Mouse (Mus musculus) limb, embryonic 14.5 days (tissue): Measurements from ENCODE around the gene Lgi1. TPM values are rescaled to one million over a fixed set of nuclear protein-coding genes. Genes with fewer than 3 reads are reported as not detected.

Source experiments
- ATAC-seq: fragments of 200-750 bp; cut with Nextera tagmentation; 2 replicates; pipeline ENCODE4 v1.8.0; 2017; ENCODE audit warnings: low read depth, moderate number of reproducible peaks, moderate TSS enrichment; ENCODE audit not compliant: low FRiP score
- DNase-seq: peaks from one replicate; pipeline ENCODE4 v3.0.0-alpha.2; 2015; ENCODE audit warnings: low spot score
- H3K27ac ChIP-seq: fragments of 300-500 bp; sonication (generic); replicated peaks from 2 replicates; pipeline ENCODE4 v1.5.1; 2014; ENCODE audit warnings: low read depth, mild to moderate bottlenecking, low read length, moderate library complexity, mixed read lengths
- H3K27me3 ChIP-seq: fragments of 300-500 bp; sonication (generic); 2 replicates; pipeline ENCODE4 v1.6.1; 2014; ENCODE audit warnings: low read length, mixed read lengths; ENCODE audit not compliant: control insufficient read depth, insufficient read depth
- H3K36me3 ChIP-seq: fragments of 300-500 bp; sonication (generic); 2 replicates; pipeline ENCODE4 v1.6.1; 2014; ENCODE audit warnings: mild to moderate bottlenecking, low read length, moderate library complexity, mixed read lengths; ENCODE audit not compliant: control insufficient read depth, insufficient read depth
- H3K4me1 ChIP-seq: fragments of 300-500 bp; sonication (generic); 2 replicates; pipeline ENCODE4 v1.6.1; 2014; ENCODE audit warnings: antibody characterized with exemption, low read length, mixed read lengths; ENCODE audit not compliant: control insufficient read depth, insufficient read depth
- H3K4me2 ChIP-seq: fragments of 300-500 bp; sonication (generic); replicated peaks from 2 replicates; pipeline ENCODE4 v1.6.1; 2014; ENCODE audit warnings: low read depth, mild to moderate bottlenecking, low read length, moderate library complexity; ENCODE audit not compliant: severe bottlenecking
- H3K4me3 ChIP-seq: fragments of 300-500 bp; sonication (generic); replicated peaks from 2 replicates; pipeline ENCODE4 v1.5.1; 2014; ENCODE audit warnings: low read length
- H3K9ac ChIP-seq: fragments of 300-500 bp; sonication (generic); 2 replicates; pipeline ENCODE4 v1.6.1; 2014; ENCODE audit warnings: mild to moderate bottlenecking, low read depth, low read length, moderate library complexity; ENCODE audit not compliant: severe bottlenecking
- H3K9me3 ChIP-seq: fragments of 300-500 bp; sonication (generic); 2 replicates; pipeline ENCODE4 v1.6.1; 2016; ENCODE audit warnings: low read length; ENCODE audit not compliant: control insufficient read depth
- POLR2A ChIP-seq: fragments of 200-500 bp; IDR thresholded peaks from 2 replicates; pipeline ENCODE4 v1.8.0; 2012; ENCODE audit warnings: inconsistent platforms, mild to moderate bottlenecking, moderate library complexity, borderline replicate concordance; ENCODE audit not compliant: insufficient read depth, insufficient read length; ENCODE audit errors: extremely low read depth
- WGBS: fragments of 180-500 bp; shearing (Covaris S2); extraction: QIAGEN DNeasy Blood & Tissue Kit; methylation state at CpG from one replicate; pipeline ENCODE4 v1.1.7; 2014; 5-methylcytosine and 5-hydroxymethylcytosine counted together
- polyA plus RNA-seq, 2 experiments: library from polyadenylated mRNA; depleted of rRNA in 1 of 2; stranded (reverse) in 1 of 2; unstranded in 1 of 2; fragments of >200 nt; fragmentation: Nextera tagmentation in 1 of 2; extraction: Ambion mirVana in 1 of 2; gene quantifications; 2 replicates each; pipeline versions ENCODE4 v1.2.1 to v1.2.3; 2012 to 2014

Gene Lgi1
- polyA plus RNA-seq, 2 experiments = 2.3 to 3.3 TPM

- no peak for ATAC-seq
Measured at GRCm38 (mm10) chr19:38336553-38336952, 72.2 kb downstream of the Lgi1 start.

GRCm38 (mm10) chr19:38337332-38337731 is 73.0 kb downstream of the Lgi1 start:
- Histone ChIP-seq H3K9me3 (no peaks in the 10 kb centered on the region; the same call in 1 of the 2 replicates), H3K27ac (no peak overlapping the region), H3K4me1 (no peaks in the 10 kb centered on the region), H3K4me3 (no peak overlapping the region), H3K27me3 (no peaks in the 10 kb centered on the region), H3K9ac (no peak overlapping the region), H3K4me2 (no peak overlapping the region), H3K36me3 (no peaks in the 10 kb centered on the region)
- 93% methylated on average over 3 of the region's 3 CpGs for WGBS
- ATAC-seq (no peak), DNase-seq (no peak)
- no peak for TF ChIP-seq POLR2A

More at GRCm38 (mm10) chr19:38336553-38336952, 72.2 kb downstream of the Lgi1 start:
- DNase-seq = no peak
- Histone ChIP-seq H3K9me3 (no peaks in the 10 kb centered on the region), H3K27me3 (no peaks in the 10 kb centered on the region), H3K4me2 (no peak overlapping the region), H3K4me1 (no peaks in the 10 kb centered on the region), H3K27ac (no peak overlapping the region), H3K36me3 (no peaks in the 10 kb centered on the region), H3K9ac (no peak overlapping the region), H3K4me3 (no peak overlapping the region)
- 76% methylated on average over 3 of the region's 3 CpGs for WGBS
- TF ChIP-seq POLR2A = no peak

- Histone ChIP-seq H3K9ac (no peak overlapping the region), H3K4me3 (no peak overlapping the region), H3K36me3 (no peaks in the 10 kb centered on the region), H3K27ac (no peak overlapping the region), H3K4me1 (no peaks in the 10 kb centered on the region), H3K4me2 (no peak overlapping the region), H3K9me3 (no peaks in the 10 kb centered on the region; the same call in 1 of the 2 replicates), H3K27me3 (no peaks in the 10 kb centered on the region)
- WGBS = 64% methylated on average over 3 of the region's 3 CpGs
- TF ChIP-seq POLR2A = no peak
- no peak for DNase-seq
- no peak for ATAC-seq
Measured at GRCm38 (mm10) chr19:38339734-38340133, 75.4 kb downstream of the Lgi1 start.

- Histone ChIP-seq H3K27ac (no peak overlapping the region), H3K27me3 (no peaks in the 10 kb centered on the region), H3K4me2 (no peak overlapping the region), H3K36me3 (no peaks in the 10 kb centered on the region), H3K9ac (no peak overlapping the region), H3K9me3 (no peaks in the 10 kb centered on the region; the same call in 1 of the 2 replicates), H3K4me1 (no peaks in the 10 kb centered on the region), H3K4me3 (no peak overlapping the region)
- no peak for DNase-seq
- TF ChIP-seq POLR2A = no peak
- no peak for ATAC-seq
- 64% methylated on average over 1 of the region's 1 CpGs for WGBS
Measured at GRCm38 (mm10) chr19:38343246-38343645, 78.9 kb downstream of the Lgi1 start.

- H3K9me3 ChIP-seq = no peaks in the 10 kb centered on the region
- no peaks in the 10 kb centered on the region for H3K27me3 ChIP-seq
- H3K36me3 ChIP-seq = no peaks in the 10 kb centered on the region
- H3K27ac ChIP-seq = no peak overlapping the region
- ATAC-seq = no peak
- no peak for TF ChIP-seq POLR2A
- H3K4me2 ChIP-seq = no peak overlapping the region
- 33% methylated on average over 13 of the region's 13 CpGs for WGBS
- H3K4me1 ChIP-seq = no peaks in the 10 kb centered on the region
- H3K4me3 ChIP-seq = no peak overlapping the region
- no peak for DNase-seq
- no peak overlapping the region for H3K9ac ChIP-seq
Measured at GRCm38 (mm10) chr19:38348271-38349012, 84.1 kb downstream of the Lgi1 start.

- ATAC-seq = no peak
- WGBS = 83% methylated on average over 5 of the region's 5 CpGs
- H3K36me3 ChIP-seq = no peaks in the 10 kb centered on the region
- H3K9me3 ChIP-seq = no peaks in the 10 kb centered on the region
- no peaks in the 10 kb centered on the region for H3K4me1 ChIP-seq
- H3K9ac ChIP-seq = no peak overlapping the region
- H3K27me3 ChIP-seq = no peaks in the 10 kb centered on the region
- no peak for TF ChIP-seq POLR2A
- no peak overlapping the region for H3K4me3 ChIP-seq
- H3K4me2 ChIP-seq = no peak overlapping the region
- H3K27ac ChIP-seq = no peak overlapping the region
- no peak for DNase-seq
Measured at GRCm38 (mm10) chr19:38349013-38349341, 84.6 kb downstream of the Lgi1 start.
